Mouse (Mus musculus) layer of hippocampus, adult 11-12 months (tissue): ENCODE measurements around the gene Mei4.

Experiments
- DNase-seq: peaks from one replicate; pipeline ENCODE4 v3.0.0; 2022; ENCODE audit warnings: low spot score

Gene Mei4

DNA sequence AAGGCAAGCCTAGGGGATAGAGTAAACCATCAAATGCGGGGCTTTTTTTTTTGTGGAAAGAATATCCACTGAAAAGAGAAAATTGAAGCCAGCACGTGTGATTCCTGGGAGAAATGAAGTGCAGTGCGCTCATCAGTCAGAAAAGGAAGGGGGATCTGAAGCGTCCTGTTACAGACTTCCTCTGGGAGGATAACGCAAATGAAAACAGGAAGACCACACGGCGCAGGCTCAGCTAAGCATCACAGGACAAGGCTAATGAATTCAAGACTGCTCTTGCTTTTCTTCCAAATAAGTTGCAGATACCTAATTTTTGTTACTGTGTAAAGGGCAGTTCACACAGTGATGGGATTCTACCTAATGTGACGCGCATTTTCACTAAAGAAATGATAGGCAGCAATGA, 296.7 kb downstream of the Mei4 start:
- no peak for DNase-seq

- no peak for DNase-seq
These were observed 298.9 kb downstream of the Mei4 start for GRCm38 (mm10) chr9:82162415-82162814.

GRCm38 (mm10) chr9:82217976-82218375, 354.5 kb downstream of the Mei4 start:
- no peak for DNase-seq

GRCm38 (mm10) chr9:82247695-82248445, 384.4 kb downstream of the Mei4 start:
- peak; percentile 4 for DNase-seq
